Mouse (Mus musculus) cortical plate, adult 2 months (tissue): ENCODE data around the gene Myl12a.
A peak's percentile ranks its signal among the peaks of the same experiment; 100 is the strongest.

ENCODE experiments used
- CTCF ChIP-seq: fragments of 200-500 bp; IDR thresholded peaks from 2 replicates; pipeline ENCODE4 v1.5.1; 2011; ENCODE audit warnings: mild to moderate bottlenecking, control low read depth, low read length; ENCODE audit not compliant: insufficient read depth; ENCODE audit errors: extremely low read depth
- POLR2A ChIP-seq: fragments of 200-500 bp; IDR thresholded peaks from 2 replicates; pipeline ENCODE4 v1.6.1; 2011; ENCODE audit warnings: mild to moderate bottlenecking, low read length, control low read depth; ENCODE audit not compliant: insufficient read depth; ENCODE audit errors: extremely low read depth

GRCm38 (mm10) chr17:70990403-70991303 lies 12.0 kb downstream of the Myl12a start:
- TF ChIP-seq POLR2A (peak; percentile 69), CTCF (no peak)
